Mouse (Mus musculus) liver, adult 2 months (tissue): ENCODE data around the gene Hddc3.

Experiments used
- CTCF ChIP-seq: fragments of 200-500 bp; IDR thresholded peaks from 2 replicates; pipeline ENCODE4 v1.5.1; 2011; ENCODE audit warnings: low read depth, low read length, control low read depth
- POLR2A ChIP-seq: fragments of 200-500 bp; IDR thresholded peaks from 2 replicates; pipeline ENCODE4 v1.6.1; 2011; ENCODE audit warnings: low read length, control low read depth; ENCODE audit not compliant: insufficient read depth; ENCODE audit errors: extremely low read depth

GRCm38 (mm10) chr7:80330278-80330677 is 12.6 kb upstream of the Hddc3 start:
- TF ChIP-seq POLR2A (no peak), CTCF (no peak)
